Mouse (Mus musculus): ENCODE measurements around the gene Shisa5. TPM values are rescaled to one million over a fixed set of nuclear protein-coding genes. Genes with fewer than 3 reads are reported as not detected.

The Shisa5 gene
- total RNA-seq, 1 experiment from 2014 or later: 54.1 TPM

- ATAC-seq (replicated peaks; ENCODE audit: low read depth, poor library complexity, severe bottlenecking): no peak
These were observed 65.7 kb downstream of the Shisa5 start for GRCm38 (mm10) chr9:109104083-109104482.

GRCm38 (mm10) chr9:109105011-109105410 is 66.6 kb downstream of the Shisa5 start:
- no peak for ATAC-seq (replicated peaks; ENCODE audit: low read depth, poor library complexity, severe bottlenecking)

GRCm38 (mm10) chr9:109105648-109106047 is 67.3 kb downstream of the Shisa5 start:
- ATAC-seq (replicated peaks; ENCODE audit: low read depth, poor library complexity, severe bottlenecking): no peak

GRCm38 (mm10) chr9:109107341-109107740 is 69.0 kb downstream of the Shisa5 start:
- ATAC-seq (replicated peaks; ENCODE audit: low read depth, poor library complexity, severe bottlenecking): no peak

Other genes with a start within 250 kb of the Shisa5 start
- 1.6 and 6.1 TPM in 2 replicates for gene Nckipsd, start 230.2 kb upstream of the Shisa5 start, total RNA-seq (2017)
- 0.10 and 0.23 TPM in 2 replicates for gene Celsr3, start 212.2 kb upstream of the Shisa5 start, total RNA-seq (2017)
- gene Slc26a6, start 185.3 kb upstream of the Shisa5 start, total RNA-seq (2017): 1.3 and 1.8 TPM in 2 replicates
- not detected in 2 replicates for gene Tmem89, start 123.9 kb upstream of the Shisa5 start, total RNA-seq (2017)
- 173 and 182 TPM in 2 replicates for gene Uqcrc1, start 101.9 kb upstream of the Shisa5 start, total RNA-seq (2017)
- gene Col7a1, start 85.0 kb upstream of the Shisa5 start, total RNA-seq (2017): 0.05 TPM in 1 of 2 replicates, not detected in the other
- not detected in 2 replicates for gene Ucn2, start 52.6 kb upstream of the Shisa5 start, total RNA-seq (2017)
- gene Pfkfb4, start 46.8 kb upstream of the Shisa5 start, total RNA-seq (2017): 6.7 and 6.8 TPM in 2 replicates
- gene Trex1, start 21.2 kb downstream of the Shisa5 start, total RNA-seq (2017): 13.3 and 16.1 TPM in 2 replicates
- gene Atrip, start 35.6 kb downstream of the Shisa5 start, total RNA-seq (2017): 20.6 and 22.5 TPM in 2 replicates
- gene Ccdc51, start 43.9 kb downstream of the Shisa5 start, total RNA-seq (2017): 14.9 and 19.0 TPM in 2 replicates
- 126 and 146 TPM in 2 replicates for gene Tma7, start 44.0 kb downstream of the Shisa5 start, total RNA-seq (2017)
- 0.14 TPM in 1 of 2 replicates, not detected in the other for gene Plxnb1, start 56.8 kb downstream of the Shisa5 start, total RNA-seq (2017)
- gene Fbxw21, start 123.5 kb downstream of the Shisa5 start, total RNA-seq (2017): not detected in 2 replicates
- not detected in 2 replicates for gene Fbxw13, start 157.4 kb downstream of the Shisa5 start, total RNA-seq (2017)
- gene Fbxw20, start 196.2 kb downstream of the Shisa5 start, total RNA-seq (2017): not detected in 2 replicates
- gene Fbxw14, start 249.1 kb downstream of the Shisa5 start, total RNA-seq (2017): not detected in 2 replicates

Data from common myeloid progenitor, adult 5-6 weeks (primary cell).